Mouse (Mus musculus) heart, postnatal 0 days (tissue): ENCODE results near the gene Aig1. TPM values are rescaled to one million over a fixed set of nuclear protein-coding genes. Genes with fewer than 3 reads are reported as not detected.

Source experiments
- ATAC-seq: fragments of 200-750 bp; cut with Nextera tagmentation; 2 replicates; pipeline ENCODE4 v1.8.0; 2017; ENCODE audit warnings: low read depth, moderate number of reproducible peaks, moderate library complexity; ENCODE audit not compliant: insufficient read depth
- DNase-seq: peaks from one replicate; pipeline ENCODE4 v3.0.0-alpha.2; 2016; ENCODE audit warnings: low spot score
- H3K27ac ChIP-seq: fragments of 300-500 bp; sonication (generic); 2 replicates; pipeline ENCODE4 v1.5.1; 2014; ENCODE audit warnings: low read depth, mild to moderate bottlenecking
- H3K27me3 ChIP-seq: fragments of 300-500 bp; sonication (generic); 2 replicates; pipeline ENCODE4 v1.6.1; 2014; ENCODE audit warnings: low read length, mixed read lengths; ENCODE audit not compliant: control insufficient read depth, insufficient read depth
- H3K36me3 ChIP-seq: fragments of 300-500 bp; sonication (generic); replicated peaks from 2 replicates; pipeline ENCODE4 v1.6.1; 2014; ENCODE audit warnings: low read length, mixed read lengths; ENCODE audit not compliant: control insufficient read depth, insufficient read depth
- H3K4me1 ChIP-seq: fragments of 300-500 bp; sonication (generic); 2 replicates; pipeline ENCODE4 v1.6.1; 2014; ENCODE audit warnings: antibody characterized with exemption; ENCODE audit not compliant: control insufficient read depth, insufficient read depth
- H3K4me2 ChIP-seq: fragments of 300-500 bp; sonication (generic); 2 replicates; pipeline ENCODE4 v1.6.1; 2014; ENCODE audit warnings: low read depth, mild to moderate bottlenecking, low read length, moderate library complexity
- H3K4me3 ChIP-seq: fragments of 300-500 bp; sonication (generic); 2 replicates; pipeline ENCODE4 v1.5.1; 2014; ENCODE audit warnings: low read depth, low read length
- H3K9ac ChIP-seq: fragments of 300-500 bp; sonication (generic); replicated peaks from 2 replicates; pipeline ENCODE4 v1.6.1; 2014; ENCODE audit warnings: low read depth, low read length, mixed read lengths
- H3K9me3 ChIP-seq: fragments of 300-500 bp; sonication (generic); replicated peaks from 2 replicates; pipeline ENCODE4 v1.6.1; 2016; ENCODE audit warnings: low read length; ENCODE audit not compliant: control insufficient read depth
- CTCF ChIP-seq: IDR thresholded peaks from 2 replicates; pipeline ENCODE4 v1.5.1; 2016; ENCODE audit warnings: antibody characterized with exemption, control low read depth, low read depth
- EP300 ChIP-seq: IDR thresholded peaks from 2 replicates; pipeline ENCODE4 v1.6.1; 2016; ENCODE audit warnings: antibody characterized with exemption, low read depth
- WGBS: fragments of 180-500 bp; shearing (Covaris S2); extraction: QIAGEN DNeasy Blood & Tissue Kit; methylation state at CpG from one replicate; pipeline ENCODE4 v1.1.7; 2014; 5-methylcytosine and 5-hydroxymethylcytosine counted together
- polyA plus RNA-seq: library from polyadenylated mRNA; unstranded; fragments of >200 nt; fragmentation: Nextera tagmentation; extraction: Ambion mirVana; gene quantifications from 2 replicates; pipeline ENCODE4 v1.2.1, GENCODE M21; 2015
- total RNA-seq: library from RNA; depleted of rRNA; stranded (reverse); fragments of >200 nt; gene quantifications from 2 replicates; pipeline ENCODE4 v1.2.3, GENCODE M21; 2014; ENCODE audit warnings: low replicate concordance; rRNA removed

Aig1 gene
- total and polyA plus RNA-seq, 2 experiments from 2014 or later, result 77.4 to 147 TPM

DNA sequence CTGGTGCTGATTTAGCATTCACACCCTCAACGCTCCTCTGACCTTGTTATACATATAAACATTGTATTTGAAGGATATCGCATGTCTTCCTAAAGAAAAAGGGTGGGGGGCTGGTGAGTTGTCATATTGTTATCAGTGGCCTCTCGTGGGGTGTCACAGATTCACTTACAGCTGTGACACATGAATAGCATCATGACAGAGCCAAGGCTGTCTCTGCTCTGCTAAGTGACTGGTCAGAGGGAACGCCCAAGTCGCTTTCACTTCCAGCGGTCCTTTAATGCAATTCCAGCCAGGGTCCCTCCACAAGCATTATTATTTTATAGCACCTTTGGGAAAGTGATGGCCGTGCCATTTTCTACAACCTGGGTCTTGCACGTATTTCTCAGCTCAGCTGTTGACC is 271.3 kb downstream of the Aig1 start:
- Histone ChIP-seq H3K9me3 (no peaks in the 10 kb centered on the region), H3K27me3 (no peaks in the 10 kb centered on the region), H3K9ac (no peak overlapping the region), H3K27ac (no peak overlapping the region), H3K36me3 (no peaks in the 10 kb centered on the region), H3K4me2 (no peak overlapping the region), H3K4me3 (no peak overlapping the region), H3K4me1 (no peaks in the 10 kb centered on the region)
- WGBS, result 77% methylated on average over 8 of the region's 8 CpGs
- TF ChIP-seq CTCF (no peak), EP300 (no peak)
- ATAC-seq (no peak), DNase-seq (no peak)

Other genes starting within 250 kb of the Aig1 start
- gene Hivep2, start 97.1 kb upstream of the Aig1 start, total RNA-seq, result 11.6 and 11.9 TPM in 2 replicates
- 3.7 and 3.8 TPM in 2 replicates for gene Hivep2, start 97.1 kb upstream of the Aig1 start, polyA plus RNA-seq